Mouse (Mus musculus) liver, embryonic 14.5 days (tissue): ENCODE measurements around the gene Ipo4.

Experiments used
- CTCF ChIP-seq: IDR thresholded peaks from 2 replicates; pipeline ENCODE4 v1.5.1; 2016; ENCODE audit warnings: antibody characterized with exemption, low read depth, control low read depth
- EP300 ChIP-seq: IDR thresholded peaks from 2 replicates; pipeline ENCODE4 v1.6.1; 2016; ENCODE audit warnings: antibody characterized with exemption, low read depth

- TF ChIP-seq CTCF: no peak; the same call in 1 of the 2 replicates
- no peak for TF ChIP-seq EP300
These were observed 57.0 kb downstream of the Ipo4 start for GRCm38 (mm10) chr14:55578668-55579269.
